Mouse (Mus musculus) Muller cell, postnatal 12 days (primary cell): ENCODE measurements around the gene Dnah3.

Experiments used
- DNase-seq: peaks from one replicate; pipeline ENCODE4 v3.0.0-alpha.2; 2015; ENCODE audit errors: inconsistent ontology term

Gene Dnah3

DNA sequence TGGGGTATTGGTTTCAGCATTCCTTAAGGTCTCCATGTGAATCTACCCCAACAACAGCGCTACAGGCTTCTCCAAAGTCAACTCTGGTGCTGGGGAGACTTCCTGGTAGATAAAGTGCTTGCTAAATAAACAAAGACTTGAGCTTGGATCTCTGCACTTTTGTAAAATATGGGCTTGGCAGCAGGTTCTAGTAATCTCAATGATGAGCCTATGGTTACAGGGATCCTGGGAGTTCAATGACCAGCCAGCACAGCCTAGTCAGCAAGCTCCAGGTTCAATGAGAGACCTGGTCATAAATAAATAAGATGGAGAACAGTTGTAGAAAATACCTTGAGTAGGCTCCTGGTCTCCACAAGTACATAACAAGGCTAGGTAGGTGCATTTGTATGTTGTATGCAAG is 141.0 kb downstream of the Dnah3 start:
- DNase-seq: no peak

DNA sequence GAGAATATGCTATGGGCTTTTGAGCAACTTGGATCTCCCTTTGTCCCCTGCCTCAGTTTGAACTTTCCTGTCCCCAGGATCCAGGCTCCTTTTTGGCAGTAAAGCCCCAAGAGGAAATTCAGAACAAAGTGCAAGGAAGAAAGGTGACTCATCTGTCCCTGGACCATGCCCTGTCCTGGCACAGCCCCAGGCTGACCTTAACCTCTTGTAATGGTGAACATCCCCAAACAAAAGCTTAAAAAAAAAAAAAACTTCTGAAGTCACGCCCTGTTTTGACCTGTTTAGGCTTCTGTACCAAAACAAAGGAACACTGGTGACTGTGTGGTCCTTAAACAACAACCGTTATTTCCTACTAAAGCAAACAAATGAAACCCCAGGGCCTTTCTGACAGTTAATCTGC is 153.5 kb downstream of the Dnah3 start:
- peak; percentile 26 for DNase-seq

DNA sequence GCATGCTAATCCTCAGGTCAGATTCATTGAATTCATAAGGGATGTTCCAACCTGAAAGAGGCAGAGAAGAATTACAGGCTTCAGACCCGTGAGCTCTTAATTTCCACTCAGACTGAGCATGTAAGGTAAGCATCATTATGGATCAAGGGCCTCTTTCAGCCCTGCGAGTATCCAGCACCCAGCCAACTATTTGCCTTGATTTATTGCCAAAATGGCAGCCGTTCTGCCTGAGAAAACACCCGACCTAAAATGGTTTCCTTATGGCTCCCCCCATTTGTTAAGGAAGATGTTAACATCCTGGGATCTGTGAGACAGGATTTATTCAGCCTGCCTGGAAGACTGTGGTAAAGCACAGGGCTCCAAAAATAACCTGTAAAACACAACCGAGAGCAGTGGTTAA is 158.0 kb downstream of the Dnah3 start:
- DNase-seq: no peak

DNA sequence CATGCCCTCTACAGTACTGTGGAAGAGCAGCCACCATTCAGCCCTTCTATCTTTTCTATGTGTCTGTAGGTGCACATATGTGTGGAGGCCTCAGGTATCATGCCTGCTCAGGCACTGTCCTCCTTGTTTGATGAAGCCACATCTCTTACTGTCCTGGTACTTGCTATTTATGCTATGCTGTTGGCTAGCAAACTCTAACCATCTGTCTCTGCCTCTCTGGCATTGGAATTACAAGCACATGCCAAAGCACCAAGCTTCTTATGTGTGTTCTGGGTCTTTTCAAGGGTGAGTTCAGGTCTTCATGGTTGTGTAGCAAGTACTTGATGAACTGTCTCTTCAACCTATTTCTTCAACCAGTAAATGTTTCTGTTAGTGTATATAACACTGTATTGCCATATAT is 158.8 kb downstream of the Dnah3 start:
- DNase-seq: no peak

DNA sequence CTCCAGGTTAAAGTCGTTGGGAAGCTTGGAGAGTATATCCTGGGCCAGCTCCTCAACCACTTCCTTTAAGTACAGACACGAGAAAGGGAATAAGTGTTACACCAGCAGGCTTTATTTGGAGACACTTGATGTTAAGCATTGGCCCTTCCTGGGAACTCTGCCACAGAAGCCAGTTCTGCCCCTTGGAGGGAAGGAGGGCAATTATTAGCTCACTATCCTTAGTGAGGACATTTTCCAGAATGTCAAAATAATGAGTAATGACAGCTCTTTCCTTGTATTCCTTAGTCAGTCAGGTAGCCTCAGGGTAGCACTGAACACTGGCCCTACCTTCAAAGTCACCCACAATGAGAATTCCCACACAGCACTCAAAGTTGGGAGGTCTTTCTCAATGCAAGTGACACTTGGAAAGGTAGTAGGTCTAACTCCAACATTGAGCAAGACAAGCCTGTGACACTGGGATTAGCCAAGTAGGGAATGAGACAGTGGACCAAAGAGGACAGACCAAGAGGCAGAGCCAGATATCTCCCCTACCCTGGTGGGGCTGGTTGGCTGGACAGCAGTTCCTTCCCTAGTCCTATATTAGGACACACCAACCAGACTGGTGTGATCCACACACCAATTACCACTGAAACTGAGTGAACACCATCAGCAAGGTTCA is 166.2 kb downstream of the Dnah3 start:
- DNase-seq: no peak

DNA sequence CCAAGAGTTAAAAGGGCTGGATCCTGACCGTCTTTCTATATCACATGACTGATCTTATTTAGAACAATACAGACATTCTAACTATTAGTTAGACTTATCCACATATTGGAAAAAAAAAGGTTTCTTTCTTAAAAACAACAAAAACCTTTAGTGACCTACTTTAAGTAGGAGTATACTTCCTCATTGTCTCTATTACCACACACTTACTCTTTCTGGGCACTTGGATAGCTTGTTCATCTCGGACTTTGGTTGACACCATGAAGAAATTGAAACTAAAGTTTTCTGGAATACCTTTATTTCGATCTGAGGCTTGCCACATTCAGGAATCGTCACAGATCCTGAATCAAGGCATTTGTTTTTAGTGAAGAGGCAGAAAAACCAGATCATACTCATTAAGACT is 174.0 kb downstream of the Dnah3 start:
- no peak for DNase-seq

DNA sequence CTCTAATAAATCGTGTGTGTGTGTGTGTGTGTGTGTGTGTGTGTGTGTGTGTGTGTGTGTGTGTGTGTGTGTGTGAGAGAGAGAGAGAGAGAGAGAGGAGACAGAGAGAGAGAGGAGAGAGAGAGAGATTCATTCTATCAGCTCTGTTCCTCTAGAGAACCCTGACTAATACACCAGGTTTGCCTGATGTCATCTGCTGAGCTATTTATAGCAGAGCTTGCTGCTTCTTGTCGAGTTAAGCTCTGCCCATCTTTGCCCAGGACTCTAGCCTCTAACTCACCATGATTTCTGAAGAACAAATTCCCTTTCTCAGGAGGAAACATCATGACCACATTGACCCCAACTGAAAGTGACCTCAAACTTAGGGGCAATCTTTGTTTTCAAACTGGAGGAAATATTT is 174.6 kb downstream of the Dnah3 start:
- DNase-seq: peak; percentile 34

DNA sequence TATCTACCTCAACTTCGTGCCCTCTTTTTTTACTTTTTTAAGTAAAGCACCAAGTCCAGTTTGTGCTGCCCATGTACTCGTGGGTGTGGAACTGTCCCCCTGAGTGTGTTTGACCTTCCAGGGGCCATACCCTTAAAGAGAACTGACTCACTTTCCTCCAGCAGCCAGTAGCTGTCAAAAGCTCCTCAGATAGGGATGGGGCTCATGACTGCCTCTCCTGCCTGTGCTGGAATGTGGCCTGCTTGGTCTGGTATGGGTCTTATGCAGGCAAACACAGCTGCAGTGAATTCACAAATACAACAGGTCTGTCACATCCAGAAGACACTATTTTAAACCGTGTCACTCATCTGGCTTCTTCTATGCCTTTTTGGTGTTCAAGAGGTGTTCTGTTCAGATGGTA is 183.4 kb downstream of the Dnah3 start:
- DNase-seq: no peak

DNA sequence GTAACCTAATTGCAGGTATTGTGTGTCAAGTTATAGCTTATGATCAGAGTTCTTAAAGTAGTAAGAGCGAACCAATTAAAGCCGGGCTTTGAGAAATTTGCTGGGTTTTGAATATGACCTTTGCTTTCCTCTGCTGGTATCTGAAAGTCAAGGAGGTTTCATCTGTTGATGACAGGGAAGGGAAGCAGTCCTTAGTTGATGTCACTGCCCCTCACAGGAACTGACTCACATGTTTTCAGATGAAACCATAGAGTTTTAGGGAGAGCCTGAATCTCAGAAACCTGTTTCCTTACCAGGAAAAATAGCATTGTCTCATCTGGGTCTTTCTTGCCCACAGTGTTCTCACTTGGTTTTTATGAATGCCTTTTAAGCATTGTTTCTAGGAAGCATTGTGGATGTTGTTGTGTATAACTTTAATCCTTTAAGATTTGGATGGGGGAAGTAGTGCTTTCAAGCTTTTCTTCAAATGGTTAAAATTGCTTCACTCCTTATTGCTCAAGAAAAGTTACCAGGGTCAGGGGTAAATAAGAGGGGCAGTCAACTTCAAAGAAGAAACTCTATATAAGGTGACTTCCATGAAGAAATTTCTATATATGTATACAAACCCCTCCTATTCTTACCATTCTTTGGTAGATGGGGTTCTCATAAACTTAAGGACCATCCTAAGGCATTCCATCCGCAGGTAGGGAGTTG is 188.4 kb downstream of the Dnah3 start:
- DNase-seq: no peak

DNA sequence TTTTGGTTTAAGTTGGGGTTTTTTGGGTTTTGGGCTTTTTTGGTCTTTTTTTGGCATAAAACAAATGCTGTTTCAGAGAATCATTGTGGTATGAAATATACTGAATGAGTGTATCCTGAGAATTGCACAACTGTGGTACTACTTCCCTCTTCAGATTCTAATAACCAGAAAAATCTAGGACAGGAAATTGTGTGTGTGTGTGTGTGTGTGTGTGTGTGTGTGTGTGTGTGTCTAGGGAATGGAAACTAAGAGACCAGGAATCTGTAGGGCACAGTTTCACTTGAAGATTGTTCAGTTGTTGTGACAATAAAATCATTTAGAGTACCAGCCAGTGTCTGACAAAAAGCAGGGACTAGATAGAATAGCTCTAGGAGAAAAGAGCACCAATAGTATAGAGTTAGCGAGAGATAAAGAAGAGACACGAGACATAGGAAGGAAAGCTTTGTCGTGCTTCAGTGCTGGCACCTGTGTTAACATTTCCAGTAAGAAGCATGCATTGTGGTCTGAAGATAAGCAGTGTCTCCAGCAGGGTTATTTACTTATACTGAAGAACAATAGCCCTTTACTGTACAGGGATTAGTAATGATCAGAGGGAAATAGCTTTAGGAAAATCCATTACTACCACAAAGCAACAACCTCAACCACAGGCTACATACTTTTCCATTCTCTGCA is 195.6 kb downstream of the Dnah3 start:
- peak; percentile 54 for DNase-seq

DNA sequence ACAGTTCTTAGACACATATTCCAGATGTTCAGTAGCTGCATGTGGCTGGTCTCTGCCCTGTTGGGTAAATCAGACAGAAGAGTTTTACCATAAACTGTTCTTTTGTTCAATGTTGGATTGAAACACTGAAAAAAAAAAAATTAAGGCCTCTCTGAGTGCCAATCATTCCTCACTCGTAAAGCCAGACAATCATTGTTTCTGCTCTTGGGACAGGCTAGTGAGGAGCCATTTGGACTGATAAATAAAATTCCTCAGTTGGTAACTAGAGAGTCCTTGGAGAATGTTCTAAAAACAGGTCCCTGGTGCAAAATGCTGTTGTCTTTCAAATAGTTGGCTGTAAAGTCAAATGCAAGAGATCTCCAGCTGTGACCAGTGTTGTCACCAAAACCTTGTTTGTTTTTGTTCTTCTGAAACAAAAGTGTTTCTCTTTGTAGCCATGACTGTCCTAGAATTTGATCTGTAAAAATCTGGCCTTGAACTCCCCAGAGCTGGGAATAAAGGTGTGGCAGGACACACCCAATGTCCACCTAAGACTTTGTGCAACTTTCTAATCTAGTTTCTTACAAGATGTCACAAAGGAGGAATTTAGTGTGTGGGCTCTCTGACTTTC is 196.7 kb downstream of the Dnah3 start:
- DNase-seq: peak; percentile 59

DNA sequence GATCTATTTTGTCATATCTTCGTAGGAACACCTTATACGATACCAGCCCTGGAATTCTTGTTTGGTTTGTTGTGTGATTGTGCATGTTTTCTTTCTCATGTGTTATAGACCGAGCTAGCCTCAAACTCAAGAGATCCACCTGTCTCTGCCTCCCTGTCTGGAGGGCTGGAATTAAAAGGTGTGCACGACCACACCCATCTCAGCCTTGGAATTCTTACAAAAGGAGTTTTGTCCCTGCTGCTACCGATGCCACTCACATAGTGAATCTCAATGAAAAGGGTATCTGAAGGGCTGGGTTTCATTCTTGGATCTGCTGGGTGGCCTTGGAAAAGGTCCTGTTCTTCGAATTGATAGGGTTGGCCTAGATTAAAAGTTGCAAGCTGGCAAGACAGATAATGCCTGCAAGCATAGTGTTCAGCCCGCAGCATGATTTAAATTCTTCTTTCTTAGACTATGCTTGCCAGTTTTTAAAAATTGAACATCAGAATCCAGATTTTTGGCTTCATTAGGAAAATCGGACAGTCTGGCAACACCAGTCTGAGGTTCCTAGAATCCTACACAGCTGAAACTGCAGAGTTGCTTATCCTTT is 197.5 kb downstream of the Dnah3 start:
- DNase-seq: no peak

DNA sequence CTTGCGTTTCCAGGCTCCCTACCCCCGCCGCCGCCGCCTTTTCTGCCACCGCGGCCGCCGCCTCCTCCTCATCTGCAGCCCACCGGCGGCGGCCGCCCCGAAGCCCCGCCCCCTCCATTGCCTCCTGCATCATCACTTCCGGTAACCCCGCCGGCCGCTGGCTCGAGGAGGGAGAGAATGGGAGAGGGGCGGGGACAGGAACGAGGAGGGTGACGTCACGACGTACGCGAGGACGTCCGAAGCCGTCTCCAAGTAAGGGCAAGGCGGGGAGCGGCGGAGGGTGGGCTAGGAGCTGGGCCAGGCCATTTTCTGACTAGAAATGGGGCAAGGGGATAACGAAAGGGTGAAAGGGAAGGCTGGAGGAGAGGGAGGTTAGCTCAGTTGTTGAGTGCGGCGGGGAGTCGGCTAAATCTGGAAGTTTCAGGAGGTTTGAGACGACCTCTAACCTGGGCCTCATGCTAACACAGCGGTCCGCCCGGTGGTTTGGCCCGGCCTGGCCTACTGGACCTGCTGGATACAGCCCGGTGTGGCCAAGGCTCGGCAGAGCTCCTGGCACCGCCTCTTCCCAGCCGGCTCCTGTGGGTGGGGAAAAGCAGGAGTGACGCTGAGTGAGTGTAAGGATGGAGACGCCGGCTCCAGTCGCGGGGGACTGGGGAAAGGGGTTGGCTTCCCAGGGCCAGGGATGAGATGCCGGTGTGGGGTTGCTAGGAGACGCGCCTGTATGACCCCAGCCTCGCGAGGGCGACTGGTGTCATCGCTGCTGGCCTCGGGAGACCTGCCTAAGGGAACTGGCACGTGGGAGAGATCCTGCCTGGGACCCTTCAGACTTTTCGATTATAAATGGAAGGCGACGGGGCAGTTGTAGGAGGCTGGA is 199.2 kb downstream of the Dnah3 start, which contains the start of the genes Lyrm1 and Dcun1d3:
Lyrm1 (plus strand) TSS at position 223 of the 874 bp plus-strand sequence.
Dcun1d3 (minus strand) TSS at position 660 of the 874 bp plus-strand sequence.
- peak; percentile 100 for DNase-seq

DNA sequence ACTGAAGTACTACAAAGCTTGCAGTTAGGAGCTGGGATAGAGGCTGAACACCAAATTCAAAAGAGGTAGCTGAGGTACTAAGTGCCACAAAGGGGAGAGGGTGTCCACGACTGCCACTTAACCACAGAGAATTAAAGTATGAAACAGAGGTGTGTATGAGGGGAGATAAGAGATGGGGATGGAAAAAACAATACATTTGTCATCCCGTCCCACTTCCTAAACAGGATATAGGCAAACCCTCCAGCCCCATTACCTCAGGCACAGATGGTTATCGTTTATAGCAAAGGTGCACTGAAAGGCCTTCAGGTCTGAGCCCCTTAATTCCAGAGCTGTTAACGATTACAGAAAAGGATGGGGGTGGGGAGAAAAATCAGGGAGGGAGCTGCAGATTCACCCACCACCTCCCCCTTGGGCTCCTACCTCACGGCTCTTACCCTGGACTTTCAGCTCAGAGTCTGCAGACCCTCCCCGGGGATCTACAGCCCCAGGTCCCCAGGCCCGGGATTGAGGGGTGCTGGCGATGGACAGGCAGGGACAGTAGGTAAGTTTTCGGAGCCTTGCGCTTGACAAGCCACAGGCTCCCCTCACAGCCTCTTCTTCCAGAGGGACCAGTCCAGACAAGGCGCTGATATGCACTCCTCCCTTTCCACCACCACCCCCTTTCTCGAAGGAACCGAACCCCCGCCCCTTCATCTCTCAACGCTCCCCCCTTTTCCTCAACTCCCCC is 200.1 kb downstream of the Dnah3 start:
- peak; percentile 34 for DNase-seq

DNA sequence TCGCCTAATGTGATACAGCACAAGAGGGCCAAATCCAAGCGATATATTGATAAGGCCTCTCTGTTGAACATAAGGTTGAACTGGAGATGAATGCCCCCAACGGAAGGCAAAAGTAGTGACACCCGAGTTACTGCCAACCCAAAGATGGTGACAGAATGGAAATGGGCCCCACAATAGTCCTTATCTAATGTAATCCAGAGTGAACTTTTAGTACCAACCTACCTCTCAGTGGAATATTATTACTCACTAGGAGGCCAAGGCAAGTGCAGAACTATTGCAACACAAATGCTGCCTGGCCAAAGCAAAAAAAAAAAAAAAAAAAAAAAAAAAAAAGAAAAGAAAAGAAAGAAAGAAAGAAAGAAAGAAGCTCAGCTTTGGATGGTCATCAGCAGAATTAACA is 202.3 kb downstream of the Dnah3 start:
- no peak for DNase-seq

DNA sequence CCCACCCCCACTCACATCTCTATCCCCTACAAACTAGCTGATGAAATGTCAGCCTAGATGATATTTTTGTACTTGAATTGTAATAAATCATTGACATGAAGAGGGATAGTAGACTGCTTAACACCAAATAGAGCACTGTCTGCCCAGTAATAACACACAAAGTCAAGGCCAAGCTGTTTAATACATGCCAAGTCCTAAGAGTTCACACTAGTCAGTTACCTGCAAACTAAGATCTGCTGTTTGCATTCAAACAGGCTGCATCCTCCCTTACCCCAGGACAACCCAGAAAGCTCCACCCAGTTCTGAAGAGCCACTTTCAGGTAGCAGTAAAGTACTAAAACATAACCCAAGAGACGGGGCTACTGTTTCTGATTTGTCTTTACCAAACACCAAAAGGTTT is 202.9 kb downstream of the Dnah3 start:
- DNase-seq: no peak

DNA sequence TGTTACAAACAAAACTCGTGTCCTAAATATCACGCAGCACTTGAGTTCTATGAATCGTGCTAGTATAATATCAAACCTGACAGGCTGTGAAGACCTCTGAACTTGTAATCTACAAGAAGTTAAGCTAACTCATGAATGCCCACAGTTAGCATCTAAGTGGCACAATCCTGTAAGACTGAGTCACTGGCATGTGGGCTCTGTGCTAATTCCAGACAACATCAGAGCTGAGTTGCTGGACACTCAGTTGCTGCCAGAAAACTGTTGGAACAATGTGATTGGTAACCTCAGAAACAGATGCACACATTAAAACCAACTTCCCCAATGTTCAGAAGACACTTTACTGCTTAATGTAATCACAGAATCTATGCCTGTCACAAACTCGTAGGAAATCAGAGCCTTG is 207.2 kb downstream of the Dnah3 start:
- peak; percentile 86 for DNase-seq

DNA sequence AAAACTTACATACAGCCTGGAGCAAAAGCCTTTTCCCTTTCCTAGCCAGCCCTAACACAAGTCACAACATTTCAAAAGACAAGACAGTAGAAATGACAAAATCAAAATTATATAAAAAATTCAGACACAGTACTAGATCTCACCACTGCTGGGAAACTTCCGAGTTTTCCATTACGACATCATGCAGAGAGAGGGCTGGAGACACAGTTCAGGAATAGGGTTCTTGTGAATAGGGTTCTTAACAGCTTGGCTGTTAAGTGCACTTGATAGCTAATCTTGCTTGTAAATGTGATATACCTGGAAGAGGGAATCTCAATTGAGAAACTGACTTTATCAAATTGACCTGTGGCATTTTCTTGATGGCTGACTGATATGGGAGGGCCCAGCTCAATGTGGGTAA is 213.9 kb downstream of the Dnah3 start:
- no peak for DNase-seq

DNA sequence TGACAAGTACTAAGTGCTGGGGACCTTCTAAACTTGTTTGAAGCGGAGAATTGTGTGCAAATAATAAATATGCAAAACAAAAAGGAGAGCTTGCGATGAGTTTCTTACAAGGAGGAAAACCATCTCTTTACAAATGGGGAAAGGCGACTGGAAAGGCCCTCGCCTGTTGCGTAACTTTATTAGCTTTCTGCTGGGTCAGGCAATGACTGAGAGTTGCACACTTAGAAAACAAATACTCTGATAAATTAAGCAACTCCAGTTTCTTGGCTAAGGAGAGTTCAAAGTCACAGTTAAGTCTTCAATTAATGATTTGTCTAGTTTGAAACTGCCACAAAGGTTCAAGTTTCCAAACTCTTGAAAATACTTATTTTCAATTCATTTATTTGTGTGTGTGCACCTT is 214.7 kb downstream of the Dnah3 start:
- DNase-seq: no peak

DNA sequence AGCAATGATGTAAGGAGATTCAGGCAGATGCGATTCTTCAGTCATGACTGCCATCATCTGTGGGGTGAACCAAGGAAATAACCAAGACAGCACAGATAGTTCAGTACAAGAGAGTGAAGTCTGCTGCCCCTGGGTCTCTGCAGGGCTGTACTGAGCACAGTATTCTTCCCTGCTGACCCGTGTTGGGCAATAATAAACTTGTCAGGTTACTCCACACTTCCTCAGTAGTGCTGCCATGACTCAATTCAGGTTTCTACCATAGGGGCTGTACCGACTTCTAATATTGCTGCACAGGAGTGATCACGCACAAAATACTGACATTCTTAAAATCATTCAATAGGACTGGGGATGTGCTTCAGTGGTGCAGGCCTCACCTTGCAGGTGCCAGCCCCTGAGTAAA is 215.9 kb downstream of the Dnah3 start:
- DNase-seq: no peak
